Mouse (Mus musculus) thymus, postnatal 36 days (tissue): Measurements from ENCODE around the gene Gm28035.
A peak's percentile ranks its signal among the peaks of the same experiment; 100 is the strongest.

Source experiments
- DNase-seq, 2 experiments: peaks; one replicate each; pipeline ENCODE4 v3.0.0; 2022; ENCODE audit warnings: mixed read lengths in 2 of 2

The Gm28035 gene

DNA sequence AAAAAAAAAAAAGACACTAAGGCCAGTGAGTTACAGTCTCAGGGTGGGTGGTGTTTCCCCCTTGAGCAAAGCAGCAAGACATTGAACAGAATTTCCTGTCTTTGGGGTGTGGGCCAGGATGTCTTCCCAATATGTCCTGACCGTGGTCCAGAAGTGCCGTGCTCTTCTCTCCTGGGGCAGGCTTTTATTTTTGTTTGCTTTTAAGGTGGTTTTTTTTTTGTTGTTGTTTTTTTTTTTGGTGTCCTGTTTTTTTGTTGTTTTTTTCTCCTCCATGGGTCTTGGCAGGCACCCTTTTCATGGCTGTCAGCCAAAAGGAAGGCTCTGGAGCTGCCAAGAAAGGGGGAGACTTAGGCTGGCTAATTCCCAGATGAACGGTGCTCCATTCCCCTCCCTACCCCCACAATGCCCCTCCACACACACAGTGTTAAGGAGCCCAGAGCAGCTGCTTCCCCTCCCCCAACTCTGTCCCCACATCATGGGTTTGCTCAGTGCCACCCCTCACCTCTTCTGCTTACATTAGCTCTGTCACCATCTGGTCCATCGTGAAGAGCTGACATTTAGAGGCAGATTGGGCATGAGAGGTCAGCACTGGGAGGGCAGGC lies 22.6 kb downstream of the Gm28035 start:
- no peak for DNase-seq

DNA sequence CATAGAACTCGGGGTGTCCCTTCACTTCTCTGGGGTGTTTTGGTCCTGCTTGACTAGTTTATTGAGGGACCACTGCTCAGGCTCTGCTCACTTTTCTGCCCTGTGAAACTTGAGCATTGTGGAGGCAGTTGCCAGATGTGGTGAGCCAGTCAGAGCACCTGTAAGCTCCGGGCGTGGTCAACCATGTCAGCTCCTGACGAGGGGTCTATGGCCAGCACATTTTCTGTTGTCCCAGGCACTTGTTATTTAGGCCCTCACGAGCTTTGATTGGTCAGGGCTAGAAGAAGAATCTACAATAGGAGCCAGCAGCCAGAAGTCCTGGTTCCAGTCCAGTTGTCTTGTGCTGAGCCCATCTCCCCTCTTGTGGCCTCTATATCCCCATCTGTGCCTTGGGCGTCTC lies 23.4 kb downstream of the Gm28035 start:
- no peak for DNase-seq

DNA sequence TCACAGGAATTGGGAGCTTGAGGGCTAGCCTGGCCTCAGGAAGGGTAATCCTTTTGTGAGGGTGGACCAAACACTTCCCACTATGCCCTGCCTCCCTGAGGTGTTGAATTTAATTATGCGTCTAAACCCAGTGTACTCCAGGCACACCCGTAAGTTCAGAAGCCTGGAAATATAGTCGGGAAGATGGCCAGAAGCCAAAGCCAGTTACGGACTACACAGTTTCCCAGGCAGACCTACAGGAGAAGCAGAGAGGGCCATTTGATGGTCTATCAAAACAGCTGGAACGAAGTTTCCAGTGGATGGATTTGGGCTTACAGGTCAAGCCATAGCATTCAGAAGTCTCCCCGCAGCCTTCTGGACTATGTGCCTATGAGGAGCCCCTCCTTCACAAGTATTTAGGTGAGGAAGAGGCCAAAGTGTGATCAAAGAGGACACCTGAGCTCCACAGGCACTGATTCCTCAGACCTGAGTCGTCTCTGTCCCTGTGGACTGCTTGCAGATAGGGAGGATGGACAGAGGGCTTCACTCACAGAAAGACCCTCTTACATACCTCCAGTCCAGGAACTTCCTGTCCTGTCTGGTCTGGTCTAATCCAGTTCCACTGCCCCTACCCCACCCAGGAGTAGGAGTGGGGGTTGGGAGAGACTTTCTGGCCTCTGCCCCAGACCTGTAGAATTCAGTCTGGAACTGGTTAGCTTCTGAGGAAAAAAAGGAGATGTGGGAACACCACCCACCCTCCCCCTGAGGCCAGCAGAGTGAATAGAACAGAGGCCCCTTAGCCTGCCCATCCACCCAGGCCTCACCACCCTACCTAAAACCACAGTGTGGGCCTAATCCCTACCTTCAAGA lies 24.5 kb downstream of the Gm28035 start:
- no peak for DNase-seq

DNA sequence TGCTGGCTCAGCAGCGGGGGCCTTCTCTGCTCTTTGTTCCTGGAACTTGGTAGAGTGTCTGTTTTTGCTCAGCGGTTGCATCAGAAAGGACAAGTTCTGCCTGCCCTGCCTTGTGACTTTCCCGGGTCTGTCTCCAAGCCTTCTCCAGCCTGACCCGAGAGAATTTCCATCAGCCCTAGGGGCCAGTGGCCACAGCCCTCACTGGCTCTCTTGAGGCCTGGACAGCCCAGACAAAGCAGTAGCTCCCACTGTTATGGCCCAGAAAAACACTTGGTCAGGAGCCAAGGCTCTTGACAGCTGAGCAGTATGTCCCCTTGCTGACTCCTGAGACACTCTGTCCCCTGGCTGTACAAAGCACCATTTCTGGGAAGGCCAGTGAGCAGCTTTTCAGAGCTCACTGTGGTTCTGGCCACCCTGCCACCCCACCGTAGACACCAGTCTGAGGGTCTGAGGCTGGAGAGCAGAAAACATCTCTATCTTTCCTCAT lies 25.4 kb downstream of the Gm28035 start, which contains the start of gene Phyhd1:
Phyhd1 (plus strand) TSS at position 437 of the 487 bp plus-strand sequence.
- DNase-seq = no peak

DNA sequence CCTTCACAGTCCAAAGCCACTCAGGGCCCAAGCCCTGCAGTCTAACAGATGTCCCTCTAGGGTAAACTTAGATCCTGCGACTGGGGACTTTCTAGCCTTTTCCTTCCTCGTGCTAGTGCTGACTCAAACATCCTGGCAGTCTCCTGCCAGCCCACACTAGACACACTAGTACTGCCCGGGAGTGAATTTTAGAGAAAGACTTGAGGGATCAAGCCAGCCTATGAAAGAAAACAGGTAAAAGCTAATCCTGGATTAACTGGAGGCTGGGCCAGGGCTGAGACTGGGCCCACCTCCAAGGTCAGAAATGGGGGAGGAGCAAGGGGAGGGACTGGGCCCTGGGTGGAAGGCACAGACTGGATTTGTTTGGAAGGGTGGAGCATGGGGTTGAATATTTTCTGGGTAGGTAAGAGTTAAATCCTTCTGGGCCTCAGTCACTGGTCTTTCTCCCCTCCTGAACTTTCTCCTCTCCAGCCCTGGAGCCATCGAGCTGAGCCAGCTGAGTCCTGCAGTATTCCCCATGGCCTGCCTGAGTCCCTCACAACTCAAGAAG lies 26.1 kb downstream of the Gm28035 start:
- DNase-seq = no peak

DNA sequence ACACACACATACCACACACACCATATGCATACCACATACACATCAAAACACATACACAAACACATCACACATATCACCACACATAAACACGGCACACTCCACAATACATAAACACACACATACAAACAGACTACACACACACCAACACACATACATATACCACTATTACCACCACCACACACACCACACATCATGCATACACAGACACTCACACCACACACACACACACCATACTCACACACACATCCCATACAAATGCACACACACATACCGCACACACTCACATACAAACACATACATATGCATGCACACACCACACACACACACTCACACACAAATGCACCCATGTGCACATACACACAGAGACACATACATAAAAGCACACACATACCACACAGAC lies 27.1 kb downstream of the Gm28035 start:
- DNase-seq = no peak

DNA sequence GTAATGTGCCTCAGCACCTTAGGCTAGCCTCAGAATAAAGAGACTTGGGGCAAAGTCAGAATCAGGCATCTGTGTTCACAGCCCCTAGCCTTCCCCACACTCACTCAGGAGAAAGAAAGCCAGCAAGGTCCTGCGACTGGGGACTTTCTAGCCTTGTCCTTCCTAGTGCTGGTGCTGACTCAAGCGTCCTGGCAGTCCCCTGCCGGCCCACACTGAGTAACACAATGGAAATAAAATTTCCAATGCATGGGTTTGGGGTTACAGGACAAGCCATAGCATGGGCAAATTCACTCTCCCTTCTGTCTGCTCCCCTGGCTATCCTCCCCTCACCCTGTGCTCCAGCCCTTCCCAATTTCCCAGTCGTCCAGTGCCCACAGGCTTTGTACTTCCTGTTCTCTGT lies 28.0 kb downstream of the Gm28035 start:
- no peak for DNase-seq

DNA sequence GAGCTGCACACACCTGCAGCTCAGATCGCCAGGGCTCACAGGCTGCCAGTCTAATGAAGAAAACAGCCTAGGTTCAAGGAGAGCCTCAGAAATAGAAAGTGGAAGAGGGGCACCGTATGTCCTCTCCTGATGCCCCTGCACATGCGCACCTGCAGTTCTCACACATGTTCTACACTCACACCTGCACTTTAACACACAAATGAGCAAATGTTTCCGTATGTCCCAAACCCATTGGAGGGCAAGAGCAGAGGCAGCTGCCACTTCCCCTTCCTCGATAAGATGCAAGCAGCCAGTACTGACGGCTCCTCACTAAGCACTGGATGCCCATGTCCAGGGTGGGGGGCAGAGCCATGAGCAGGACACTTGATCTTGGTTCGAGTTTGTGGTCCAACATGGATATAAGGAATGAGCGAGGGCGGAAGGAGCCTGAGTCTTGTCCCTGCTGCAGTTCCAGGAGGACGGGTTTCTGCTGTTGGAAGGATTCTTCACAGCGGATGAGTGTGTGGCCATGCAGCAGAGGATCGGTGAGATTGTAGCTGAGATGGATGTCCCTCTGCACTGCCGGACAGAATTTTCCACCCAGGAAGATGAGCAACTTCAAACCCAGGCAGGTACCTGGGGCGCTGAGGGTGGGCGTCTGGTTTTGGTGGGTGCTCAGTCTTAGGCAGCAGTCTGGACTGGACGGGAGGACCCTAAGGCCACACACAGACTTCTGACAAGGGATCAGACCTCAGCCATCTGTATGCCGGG lies 29.0 kb downstream of the Gm28035 start:
- DNase-seq = no peak

DNA sequence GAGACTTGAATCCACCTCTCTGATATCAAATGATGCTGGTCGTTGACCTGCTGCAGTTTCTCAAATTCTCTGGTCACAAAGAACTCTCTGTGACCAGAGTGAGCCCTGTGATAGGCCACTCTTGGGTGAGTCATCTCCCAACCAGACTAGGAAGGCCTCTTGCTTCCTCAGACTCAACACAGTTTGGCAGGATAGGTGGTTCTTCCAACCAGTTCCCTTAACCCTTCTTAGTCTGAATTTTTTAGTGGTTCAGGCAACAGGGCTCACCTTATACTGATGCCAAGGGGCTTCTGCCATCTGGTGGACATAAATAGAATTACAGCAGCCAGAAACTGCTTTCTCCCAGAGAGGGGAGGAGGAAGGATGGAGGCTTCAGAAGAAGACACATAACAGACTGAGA lies 29.8 kb downstream of the Gm28035 start:
- DNase-seq = peak; percentile 33 to 34

DNA sequence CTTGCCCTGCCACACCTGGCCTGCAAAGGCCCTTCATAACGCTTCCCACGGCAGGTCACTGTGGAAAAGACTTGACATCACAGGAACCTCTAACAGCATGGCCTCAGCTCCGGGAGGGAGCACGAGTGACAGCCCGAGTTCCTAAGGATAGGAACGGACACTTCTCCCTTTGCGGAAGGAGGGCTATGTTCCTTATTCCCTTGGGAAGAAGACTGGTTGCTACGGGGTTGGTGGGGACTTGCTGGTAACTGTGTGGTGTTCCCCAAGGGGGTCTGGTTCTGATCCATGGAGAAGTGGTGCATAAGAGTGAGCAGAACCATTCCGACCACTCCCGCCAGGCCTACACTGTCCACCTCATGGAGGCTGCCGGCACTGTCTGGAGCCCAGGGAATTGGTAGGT lies 40.4 kb downstream of the Gm28035 start, which contains the start of gene Gm28038:
Gm28038 (plus strand) TSS at position 301 of the 400 bp plus-strand sequence.
- no peak for DNase-seq

DNA sequence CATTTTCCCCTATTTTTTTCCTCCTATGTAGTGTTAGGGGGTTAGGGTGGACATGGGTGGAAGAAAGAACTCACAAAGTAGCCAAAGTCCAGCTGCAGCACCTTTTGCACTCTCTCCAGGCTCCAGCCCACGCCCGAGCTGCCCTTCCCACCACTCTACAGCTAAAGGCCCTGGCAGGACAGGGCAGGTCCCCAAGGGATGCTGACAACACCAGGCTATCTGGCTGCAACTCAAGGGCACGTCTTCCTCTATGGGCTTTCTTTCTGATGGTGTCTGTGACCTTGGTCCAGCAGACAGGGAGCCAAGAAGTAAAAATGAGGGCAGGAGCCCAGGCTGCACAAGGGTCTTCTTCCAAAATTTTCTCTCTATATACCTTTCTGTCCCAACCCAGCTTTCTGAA lies 41.3 kb downstream of the Gm28035 start:
- no peak for DNase-seq

DNA sequence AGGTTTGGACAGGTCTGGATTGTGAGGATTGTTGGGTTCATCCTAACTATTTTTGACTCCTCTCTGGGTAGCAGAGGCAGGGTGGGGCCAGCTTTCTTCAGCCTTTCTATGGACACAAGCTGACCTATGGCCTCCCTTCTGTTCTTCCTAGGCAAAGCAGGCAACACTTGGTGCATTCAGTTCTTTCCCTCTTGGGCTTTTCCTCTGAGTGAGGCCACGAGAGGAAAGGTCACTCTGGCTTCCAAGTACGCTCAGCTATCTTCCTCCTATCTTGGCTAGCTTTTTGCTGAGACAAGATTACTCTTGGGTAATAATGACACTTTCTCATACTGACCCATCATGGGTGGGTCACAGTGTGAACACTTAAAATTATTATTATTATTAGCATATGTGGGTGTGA lies 42.8 kb downstream of the Gm28035 start:
- no peak for DNase-seq

DNA sequence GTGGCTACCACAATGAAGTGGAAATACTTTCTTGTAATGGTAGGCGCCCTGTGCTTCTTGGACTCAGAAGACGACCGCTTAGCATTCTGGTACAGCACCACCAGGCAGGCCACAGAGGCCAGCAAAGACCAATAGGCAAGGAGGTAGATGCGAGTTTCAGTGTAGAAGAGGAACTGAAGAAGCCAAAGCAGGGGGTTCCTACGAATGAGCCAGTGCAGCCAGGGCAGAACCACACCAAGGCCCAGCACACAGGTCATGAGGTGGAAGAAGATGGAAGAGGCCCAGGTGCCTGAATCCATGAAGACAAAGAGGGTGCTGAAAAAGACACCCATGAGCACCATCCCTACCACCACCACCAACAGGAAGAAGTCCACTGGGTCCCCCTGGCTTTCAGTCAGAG lies 44.6 kb downstream of the Gm28035 start:
- DNase-seq = no peak

DNA sequence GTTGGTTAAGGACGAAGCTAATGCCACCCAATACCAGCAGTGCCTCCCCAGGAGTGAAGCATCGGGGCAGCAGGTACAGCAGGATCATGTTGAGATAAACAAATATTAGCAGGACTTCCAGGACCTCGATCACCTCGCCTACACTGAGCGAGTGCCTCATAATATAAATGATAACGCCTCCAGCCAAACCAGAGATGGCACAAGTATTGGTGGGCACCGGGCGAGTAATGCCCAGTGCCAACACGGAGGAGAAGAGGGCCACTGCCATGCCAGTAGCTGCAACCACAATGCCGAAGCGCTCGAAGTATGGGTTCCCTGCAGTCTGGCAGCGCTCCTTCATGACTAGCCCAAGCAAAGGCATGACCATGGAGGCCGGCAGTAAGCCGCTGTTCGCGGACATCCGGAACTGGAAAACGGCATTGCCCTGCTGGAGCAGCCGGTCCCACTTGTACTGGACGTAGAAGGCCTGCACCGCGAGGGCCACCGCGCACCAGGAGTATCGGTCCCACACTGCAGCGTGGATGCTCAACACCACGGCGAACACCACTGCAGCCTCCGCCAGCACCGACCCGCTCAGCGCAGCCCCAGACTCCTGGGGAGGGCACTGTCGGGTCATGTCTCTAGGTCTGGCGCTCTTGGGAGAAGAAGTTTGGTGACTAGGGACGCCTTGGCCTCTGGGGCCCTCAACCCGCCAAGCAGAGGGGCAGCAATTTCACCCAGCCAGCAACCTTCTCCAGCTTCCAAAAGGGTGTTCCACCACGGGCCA lies 45.2 kb downstream of the Gm28035 start:
- DNase-seq = peak in 1 of 2 experiments; percentile 6

DNA sequence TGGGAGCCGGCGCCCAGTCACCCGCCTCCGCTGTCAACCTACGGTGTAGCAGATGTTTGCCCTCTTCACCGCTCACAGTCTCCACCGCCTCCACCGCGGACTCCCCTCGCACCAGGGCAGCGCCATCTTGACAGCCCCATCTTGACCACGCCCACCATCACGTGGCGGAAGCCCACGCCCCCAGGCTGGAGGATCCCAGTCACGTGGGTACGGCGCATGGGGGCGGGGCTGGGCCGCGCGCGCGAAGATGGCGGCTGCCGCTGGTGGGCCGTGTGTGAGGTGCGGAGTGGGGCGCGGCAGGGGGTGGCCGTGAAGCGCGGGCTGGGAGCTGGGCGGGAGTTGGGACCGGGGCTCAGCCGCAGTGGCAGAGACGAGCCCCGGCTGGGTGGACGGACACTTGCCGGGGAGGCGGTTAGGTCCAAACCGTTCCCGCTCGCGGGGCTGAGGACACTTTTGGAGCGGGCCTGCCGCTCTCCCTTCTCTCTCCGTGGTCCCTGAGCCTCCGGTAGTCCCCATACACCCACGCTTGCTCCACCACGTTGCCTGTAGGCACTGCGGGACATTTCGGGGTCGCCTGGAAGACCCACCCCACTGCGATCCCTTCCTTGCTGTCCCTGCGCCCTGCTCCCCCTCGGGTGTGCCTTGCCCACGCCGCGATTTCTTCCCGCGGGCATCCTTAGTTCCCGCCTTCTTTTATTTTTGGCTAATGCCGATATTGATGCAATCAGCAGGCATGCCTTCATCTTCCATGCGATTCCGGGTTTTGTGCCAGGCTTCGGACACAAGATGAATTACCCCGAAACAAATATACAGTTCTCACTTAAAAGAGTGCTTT lies 46.0 kb downstream of the Gm28035 start, which contains the start of the genes Dolk and Nup188:
Dolk (minus strand) TSS at position 143 of the 835 bp plus-strand sequence.
Nup188 (plus strand) TSS at position 206 of the 835 bp plus-strand sequence.
- DNase-seq = peak; percentile 96 to 98

DNA sequence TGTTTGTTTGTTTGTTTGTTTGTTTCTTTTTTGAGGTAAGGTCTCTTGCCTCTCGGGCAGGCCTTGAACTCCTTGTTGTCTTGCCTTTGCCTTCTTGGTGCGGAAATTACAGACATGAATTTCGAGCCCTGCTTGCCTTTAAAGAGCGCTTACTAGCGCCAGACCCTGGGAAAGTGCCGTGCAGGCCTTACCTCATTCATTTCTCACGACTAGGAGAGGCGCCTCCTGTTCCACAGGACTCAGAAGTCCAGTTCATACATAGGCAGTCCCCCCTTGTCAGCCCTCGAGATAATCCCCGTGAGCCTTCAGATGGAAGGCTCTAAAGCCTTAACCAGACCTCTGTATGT lies 46.6 kb downstream of the Gm28035 start:
- DNase-seq = peak; percentile 21 to 29

DNA sequence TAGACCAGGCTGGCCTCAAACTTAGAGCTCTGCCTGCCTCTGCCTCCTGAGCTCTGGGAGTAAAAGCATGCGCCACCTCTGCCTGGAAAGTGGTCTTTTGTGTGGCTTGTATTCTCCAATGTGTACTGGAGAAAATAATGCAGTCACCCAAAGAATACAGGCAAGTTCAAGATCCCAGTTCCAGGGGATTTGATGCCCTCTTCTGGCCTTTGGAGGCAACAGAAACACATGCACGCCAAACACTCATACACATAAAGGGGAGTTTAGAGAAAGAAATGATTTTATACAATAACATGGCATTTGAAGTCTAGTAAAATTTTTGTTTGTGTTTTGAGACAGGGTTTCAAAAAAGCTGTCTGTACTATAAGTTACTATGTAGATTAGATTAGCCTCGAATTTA lies 59.2 kb downstream of the Gm28035 start:
- DNase-seq = no peak

DNA sequence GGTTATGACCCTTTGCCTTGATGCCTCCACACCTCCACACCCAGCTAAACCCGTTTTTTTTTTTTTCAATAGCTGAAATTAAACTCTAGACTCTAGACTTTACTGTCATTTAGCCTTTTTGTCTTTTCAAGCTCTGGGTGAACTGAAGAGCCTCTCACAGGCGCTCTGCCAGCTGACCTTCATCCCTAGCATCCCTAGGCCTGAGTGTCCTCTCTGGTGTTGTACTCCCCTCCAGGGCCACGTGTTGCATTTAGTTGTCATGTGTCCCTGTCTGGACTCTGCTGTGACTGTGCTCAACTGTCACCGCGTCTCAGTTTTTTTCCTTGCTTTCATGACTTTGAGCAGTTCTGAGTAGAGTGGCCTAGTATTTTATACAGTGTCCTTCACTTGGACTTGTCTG lies 59.6 kb downstream of the Gm28035 start:
- no peak for DNase-seq

DNA sequence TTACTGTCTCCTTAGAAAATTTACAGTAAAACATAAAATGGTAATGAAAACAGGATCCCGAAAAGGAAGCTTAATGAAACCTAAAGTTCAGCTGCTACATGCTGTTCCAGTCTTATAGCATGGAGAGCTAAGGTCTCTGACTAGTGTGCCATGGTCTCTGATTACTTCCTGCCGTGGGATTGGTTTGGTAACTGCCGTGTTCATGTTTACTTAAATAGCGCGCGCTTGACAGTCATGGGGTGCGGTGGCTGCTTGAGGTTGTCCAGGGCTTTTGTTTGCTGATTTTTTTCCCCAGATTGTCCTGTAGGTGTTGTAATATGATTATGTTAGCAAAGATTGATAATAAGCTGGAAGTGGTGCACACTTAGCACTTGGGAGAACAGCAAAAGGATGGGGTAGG lies 65.7 kb downstream of the Gm28035 start:
- DNase-seq = no peak

DNA sequence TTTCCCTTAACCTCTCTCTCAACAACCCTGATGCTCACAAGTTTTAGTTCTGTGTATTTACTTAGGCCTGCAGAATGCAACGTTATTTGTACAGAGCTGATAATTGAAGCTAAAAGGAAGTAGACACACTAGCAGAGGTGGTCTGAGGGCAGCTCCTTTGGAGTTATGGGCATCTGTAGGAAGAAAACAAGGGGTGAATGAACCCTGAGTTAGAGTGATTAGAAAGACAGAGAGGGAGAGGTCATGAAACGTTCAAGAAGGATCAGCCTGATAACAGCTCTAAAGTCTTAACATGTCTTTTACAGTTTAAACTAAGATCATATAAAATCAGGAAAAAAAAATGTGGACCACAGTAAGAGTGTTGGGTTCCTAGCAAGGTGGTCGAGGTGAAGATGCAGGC lies 69.0 kb downstream of the Gm28035 start:
- DNase-seq = no peak

DNA sequence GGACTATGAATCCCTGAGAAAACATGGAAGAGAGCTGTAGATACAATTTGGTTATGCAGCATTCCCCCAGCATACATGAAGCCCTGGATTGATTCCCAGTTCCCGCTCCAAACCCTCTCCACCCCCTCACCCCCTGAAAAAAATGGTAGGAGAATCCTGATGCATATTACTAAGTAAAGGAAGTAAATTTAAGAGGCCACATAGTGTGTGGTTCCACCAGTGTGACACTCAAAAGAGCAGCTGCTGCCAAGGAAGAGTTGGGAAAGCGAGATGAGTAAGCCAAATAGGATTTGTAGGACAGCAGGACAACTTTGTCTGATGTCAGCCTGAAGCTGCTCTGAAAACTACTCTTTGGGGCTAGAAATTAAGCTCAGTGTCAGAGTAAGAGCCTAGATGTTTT lies 71.1 kb downstream of the Gm28035 start:
- DNase-seq = no peak
